8 mouse cellular contexts compared by ENCODE assay signal in genomic region chr12:111670371-111670971, GRCm38 (mm10). TPM values are rescaled to one million over a fixed set of nuclear protein-coding genes. Genes with fewer than 3 reads are reported as not detected.
DNase-seq lines count a peak whose midpoint lies in the region; ATAC-seq and TF ChIP-seq lines count a peak whose summit lies in the region.

No protein-coding gene starts in this region.

- no peaks in the 10 kb centered on the region for H3K9me3 ChIP-seq in neural tube, embryonic 11.5 days (ENCODE audit: control insufficient read depth, low read length)
- no peaks in the 10 kb centered on the region for H3K9me3 ChIP-seq in heart, postnatal 0 days (replicated peaks; ENCODE audit: control insufficient read depth, low read length)
- no peaks in the 10 kb centered on the region for H3K9me3 ChIP-seq in limb, embryonic 11.5 days (ENCODE audit: control insufficient read depth, low read length)
- no peaks in the 10 kb centered on the region for H3K9me3 ChIP-seq in midbrain, embryonic 15.5 days

- no peak for ATAC-seq in neural tube, embryonic 11.5 days (ENCODE audit: insufficient read depth, low FRiP score, low TSS enrichment)
- ATAC-seq in heart, postnatal 0 days (ENCODE audit: insufficient read depth, low read depth): no peak
- no peak for ATAC-seq in limb, embryonic 11.5 days (ENCODE audit: insufficient number of reproducible peaks, low FRiP score, low TSS enrichment, low read depth)
- no peak for ATAC-seq in midbrain, embryonic 15.5 days (replicated peaks)

- peaks cover 6% of the 10 kb centered on the region for H3K27me3 ChIP-seq in neural tube, embryonic 11.5 days (ENCODE audit: control insufficient read depth, insufficient read depth, low read length)
- H3K27me3 ChIP-seq in heart, postnatal 0 days (ENCODE audit: control insufficient read depth, insufficient read depth, low read length): peaks cover 6% of the 10 kb centered on the region; the same call in 1 of the 2 replicates
- peaks cover 47% of the 10 kb centered on the region for H3K27me3 ChIP-seq in limb, embryonic 11.5 days (ENCODE audit: control insufficient read depth, insufficient read depth, low read length)
- H3K27me3 ChIP-seq in midbrain, embryonic 15.5 days (replicated peaks): no peaks in the 10 kb centered on the region

- peak overlapping the region; percentile 83 for H3K4me3 ChIP-seq in neural tube, embryonic 11.5 days (ENCODE audit: low read depth, low read length)
- peak overlapping the region; percentile 58 for H3K4me3 ChIP-seq in heart, postnatal 0 days (ENCODE audit: low read depth, low read length)
- peak overlapping the region; percentile 48 for H3K4me3 ChIP-seq in limb, embryonic 11.5 days (ENCODE audit: low read depth, low read length)
- peak overlapping the region; percentile 84 for H3K4me3 ChIP-seq in midbrain, embryonic 15.5 days

- peak overlapping the region; percentile 71 for H3K9ac ChIP-seq in neural tube, embryonic 11.5 days (ENCODE audit: low read length)
- H3K9ac ChIP-seq in heart, postnatal 0 days (replicated peaks; ENCODE audit: low read depth, low read length): peak overlapping the region; percentile 56; the same call in 1 of the 2 replicates
- no peak overlapping the region for H3K9ac ChIP-seq in limb, embryonic 11.5 days (ENCODE audit: low read length)
- peak overlapping the region; percentile 98 for H3K9ac ChIP-seq in midbrain, embryonic 15.5 days

- peaks cover 14% of the 10 kb centered on the region for H3K4me1 ChIP-seq in neural tube, embryonic 11.5 days (ENCODE audit: control insufficient read depth, insufficient read depth, low read length)
- H3K4me1 ChIP-seq in heart, postnatal 0 days (ENCODE audit: control insufficient read depth, insufficient read depth): peaks cover 31% of the 10 kb centered on the region
- peaks cover 21% of the 10 kb centered on the region for H3K4me1 ChIP-seq in limb, embryonic 11.5 days (ENCODE audit: control insufficient read depth, insufficient read depth, low read length)
- H3K4me1 ChIP-seq in midbrain, embryonic 15.5 days: peaks cover 37% of the 10 kb centered on the region

- H3K27ac ChIP-seq in neural tube, embryonic 11.5 days (ENCODE audit: low read depth, low read length): peak overlapping the region; percentile 29; the same call in 1 of the 2 replicates
- H3K27ac ChIP-seq in heart, postnatal 0 days (ENCODE audit: low read depth): no peak overlapping the region
- no peak overlapping the region for H3K27ac ChIP-seq in limb, embryonic 11.5 days (replicated peaks; ENCODE audit: low read depth, low read length)
- peak overlapping the region; percentile 93 for H3K27ac ChIP-seq in midbrain, embryonic 15.5 days

- peak overlapping the region; percentile 88 for H3K4me2 ChIP-seq in neural tube, embryonic 11.5 days (ENCODE audit: low read depth)
- peak overlapping the region; percentile 97 for H3K4me2 ChIP-seq in heart, postnatal 0 days (ENCODE audit: low read depth, low read length)
- peak overlapping the region; percentile 95 for H3K4me2 ChIP-seq in limb, embryonic 11.5 days (ENCODE audit: low read depth, severe bottlenecking)
- H3K4me2 ChIP-seq in midbrain, embryonic 15.5 days: peak overlapping the region; percentile 74

- no peaks in the 10 kb centered on the region for H3K36me3 ChIP-seq in neural tube, embryonic 11.5 days (ENCODE audit: control insufficient read depth, insufficient read depth, low read length)
- no peaks in the 10 kb centered on the region for H3K36me3 ChIP-seq in heart, postnatal 0 days (replicated peaks; ENCODE audit: control insufficient read depth, insufficient read depth, low read length)
- no peaks in the 10 kb centered on the region for H3K36me3 ChIP-seq in limb, embryonic 11.5 days (ENCODE audit: control insufficient read depth, insufficient read depth, low read length)
- 0 out of 2 replicates have a peak, but pooled peaks cover 5% of the 10 kb centered on the region for H3K36me3 ChIP-seq in midbrain, embryonic 15.5 days (replicated peaks)

- TF ChIP-seq EP300 in heart, postnatal 0 days (IDR thresholded peaks at IDR 0.05; ENCODE audit: low read depth): no peak

- TF ChIP-seq CTCF in heart, postnatal 0 days (IDR thresholded peaks at IDR 0.05; ENCODE audit: low read depth): no peak

- WGBS in neural tube, embryonic 11.5 days: 5% methylated on average over 21 of the region's 29 CpGs
- WGBS in heart, postnatal 0 days: 31% methylated on average over 29 of the region's 29 CpGs
- WGBS in limb, embryonic 11.5 days: 5% methylated on average over 29 of the region's 29 CpGs
- WGBS in midbrain, embryonic 15.5 days: 2% methylated on average over 29 of the region's 29 CpGs

- DNase-seq in neural tube, embryonic 11.5 days (ENCODE audit: low spot score): peak; percentile 46
- no peak for DNase-seq in neural tube, embryonic 10.5 days (ENCODE audit: extremely low spot score, low spot score)
- peak; percentile 80 to 85 for DNase-seq in cerebellum, postnatal 36 days
- no peak for DNase-seq in heart, postnatal 0 days (ENCODE audit: low spot score)
- DNase-seq in limb, embryonic 11.5 days (ENCODE audit: low spot score): peak; percentile 43
- DNase-seq in urinary bladder, postnatal 36 days (ENCODE audit: low spot score in 2 of 2): no peak
- DNase-seq in testis, postnatal 10 days (ENCODE audit: low spot score): no peak

RNA-seq across cellular contexts. Expression of gene Ckb, which starts 1.7 kb away (rescaled TPM):
- polyA plus RNA-seq in neural tube, embryonic 11.5 days (2014; fragmentation: Nextera tagmentation; extraction: Ambion mirVana): 2,083 and 2,271 TPM in 2 replicates
- 735 and 758 TPM in 2 replicates for total RNA-seq in heart, postnatal 0 days (2014; rRNA removed; ENCODE audit: low replicate concordance)
- 334 and 359 TPM in 2 replicates for polyA plus RNA-seq in heart, postnatal 0 days (2015; fragmentation: Nextera tagmentation; extraction: Ambion mirVana)
- 76.4 and 84.4 TPM in 2 replicates for polyA plus RNA-seq in limb, embryonic 11.5 days (2014; fragmentation: Nextera tagmentation; extraction: Ambion mirVana)
- 1,376 and 1,480 TPM in 2 replicates for polyA plus RNA-seq in midbrain, embryonic 15.5 days (2015; fragmentation: Nextera tagmentation; extraction: Ambion mirVana)

RNA-seq across cellular contexts. Expression of gene Trmt61a, which starts 7.4 kb away (rescaled TPM):
- polyA plus RNA-seq in neural tube, embryonic 11.5 days (2014; fragmentation: Nextera tagmentation; extraction: Ambion mirVana): 5.8 and 6.6 TPM in 2 replicates
- 23.5 and 24.9 TPM in 2 replicates for total RNA-seq in heart, postnatal 0 days (2014; rRNA removed; ENCODE audit: low replicate concordance)
- polyA plus RNA-seq in heart, postnatal 0 days (2015; fragmentation: Nextera tagmentation; extraction: Ambion mirVana): 4.1 and 6.1 TPM in 2 replicates
- 6.3 and 7.4 TPM in 2 replicates for polyA plus RNA-seq in limb, embryonic 11.5 days (2014; fragmentation: Nextera tagmentation; extraction: Ambion mirVana)
- 10.4 and 11.9 TPM in 2 replicates for polyA plus RNA-seq in midbrain, embryonic 15.5 days (2015; fragmentation: Nextera tagmentation; extraction: Ambion mirVana)

RNA-seq across cellular contexts. Expression of gene Bag5, which starts 42.6 kb away (rescaled TPM):
- 58.8 and 60.0 TPM in 2 replicates for polyA plus RNA-seq in neural tube, embryonic 11.5 days (2014; fragmentation: Nextera tagmentation; extraction: Ambion mirVana)
- total RNA-seq in heart, postnatal 0 days (2014; rRNA removed; ENCODE audit: low replicate concordance): 13.3 and 16.3 TPM in 2 replicates
- 32.4 and 34.7 TPM in 2 replicates for polyA plus RNA-seq in heart, postnatal 0 days (2015; fragmentation: Nextera tagmentation; extraction: Ambion mirVana)
- 56.8 and 58.2 TPM in 2 replicates for polyA plus RNA-seq in limb, embryonic 11.5 days (2014; fragmentation: Nextera tagmentation; extraction: Ambion mirVana)
- polyA plus RNA-seq in midbrain, embryonic 15.5 days (2015; fragmentation: Nextera tagmentation; extraction: Ambion mirVana): 71.7 and 73.1 TPM in 2 replicates

RNA-seq across cellular contexts. Expression of gene Apopt1, which starts 42.6 kb away (rescaled TPM):
- polyA plus RNA-seq in neural tube, embryonic 11.5 days (2014; fragmentation: Nextera tagmentation; extraction: Ambion mirVana): 53.1 and 53.4 TPM in 2 replicates
- total RNA-seq in heart, postnatal 0 days (2014; rRNA removed; ENCODE audit: low replicate concordance): 18.5 and 50.7 TPM in 2 replicates
- polyA plus RNA-seq in heart, postnatal 0 days (2015; fragmentation: Nextera tagmentation; extraction: Ambion mirVana): 56.4 and 58.9 TPM in 2 replicates
- 55.1 and 61.1 TPM in 2 replicates for polyA plus RNA-seq in limb, embryonic 11.5 days (2014; fragmentation: Nextera tagmentation; extraction: Ambion mirVana)
- 51.9 and 55.3 TPM in 2 replicates for polyA plus RNA-seq in midbrain, embryonic 15.5 days (2015; fragmentation: Nextera tagmentation; extraction: Ambion mirVana)

Comparison
In these comparisons a context has a peak if more than half of its experiments do, and no peak if none do; other contexts are left out.
1. DNase-seq: peak in neural tube, embryonic 11.5 days (single experiment), cerebellum, postnatal 36 days (2 of 2) and limb, embryonic 11.5 days (single experiment); none in neural tube, embryonic 10.5 days (single experiment), heart, postnatal 0 days (single experiment), urinary bladder, postnatal 36 days (0 of 2) and testis, postnatal 10 days (single experiment).
2. H3K27ac ChIP-seq: peak in neural tube, embryonic 11.5 days (single experiment) and midbrain, embryonic 15.5 days (single experiment); none in heart, postnatal 0 days (single experiment) and limb, embryonic 11.5 days (single experiment).
3. Peak in every context shown above with its lines, with median percentiles within 50 percentile points of each other: H3K4me2 ChIP-seq and H3K4me3 ChIP-seq.